In genomic region chr6:117956851-117957501, GRCm38 (mm10) we compare ENCODE assay signal across 12 mouse cellular contexts. TPM values are rescaled to one million over a fixed set of nuclear protein-coding genes. Genes with fewer than 3 reads are reported as not detected.
DNase-seq lines count a peak whose midpoint lies in the region; ATAC-seq and TF ChIP-seq lines count a peak whose summit lies in the region.
"Had no signal": no experiment of that assay in that cellular context is flagged by ENCODE, and none has a peak within 500 bp of the region (broad histone marks: within the 10 kb centered on the region; RNA-seq: fewer than 3 reads in every experiment).

No protein-coding gene starts in this region.

- DNase-seq in heart, postnatal 36 days = no peak
- no peak for DNase-seq in CH12.LX (ENCODE audit: extremely low read depth)
- peak; percentile 44 for DNase-seq in Muller cell, postnatal 12 days (ENCODE audit: inconsistent ontology term)

- 20% methylated on average over 14 of the region's 14 CpGs for WGBS in heart, embryonic 16.5 days
- 24% methylated on average over 14 of the region's 14 CpGs for WGBS in kidney, embryonic 16.5 days
- WGBS in neural tube, embryonic 15.5 days = 29% methylated on average over 14 of the region's 14 CpGs

- H3K9ac ChIP-seq in heart, embryonic 16.5 days (ENCODE audit: low read length) = no peak overlapping the region
- no peak overlapping the region for H3K9ac ChIP-seq in CH12.LX (ENCODE audit: insufficient read depth, low read depth)
- H3K9ac ChIP-seq in kidney, embryonic 16.5 days (replicated peaks; ENCODE audit: low read length) = no peak overlapping the region
- no peak overlapping the region for H3K9ac ChIP-seq in neural tube, embryonic 15.5 days (replicated peaks)

- no peak for TF ChIP-seq EP300 in CH12.LX (IDR thresholded peaks at IDR 0.05; ENCODE audit: low read length)

- TF ChIP-seq RAD21 in CH12.LX (IDR thresholded peaks at IDR 0.05; ENCODE audit: low read depth, low read length) = no peak

- no peaks in the 10 kb centered on the region for H3K4me1 ChIP-seq in heart, embryonic 16.5 days (ENCODE audit: control insufficient read depth, insufficient read depth, low read length)
- H3K4me1 ChIP-seq in CH12.LX (ENCODE audit: control insufficient read depth in 1 of 2, insufficient read depth in 2 of 2) = peaks cover 3 to 4% of the 10 kb centered on the region in 2 experiments; a peak in 2 of 4 replicates
- 0 out of 2 replicates have a peak, but pooled peaks cover 5% of the 10 kb centered on the region for H3K4me1 ChIP-seq in kidney, embryonic 16.5 days (ENCODE audit: insufficient read depth, low read length)
- peaks cover 6% of the 10 kb centered on the region; the same call in 1 of the 2 replicates for H3K4me1 ChIP-seq in neural tube, embryonic 15.5 days

- H3K4me2 ChIP-seq in heart, embryonic 16.5 days (ENCODE audit: low read depth, low read length) = peak overlapping the region; percentile 2; the same call in 1 of the 2 replicates
- peak overlapping the region; percentile 59; the same call in 1 of the 2 replicates for H3K4me2 ChIP-seq in CH12.LX (ENCODE audit: insufficient read depth, low read depth, poor library complexity, severe bottlenecking)
- no peak overlapping the region; the same call in 1 of the 2 replicates for H3K4me2 ChIP-seq in kidney, embryonic 16.5 days (replicated peaks; ENCODE audit: low read depth, low read length)
- no peak overlapping the region for H3K4me2 ChIP-seq in neural tube, embryonic 15.5 days

- peaks cover 3% of the 10 kb centered on the region for H3K9me3 ChIP-seq in heart, embryonic 16.5 days (replicated peaks; ENCODE audit: control insufficient read depth, low read length)
- H3K9me3 ChIP-seq in CH12.LX (replicated peaks; ENCODE audit: low read length) = peaks cover 2% of the 10 kb centered on the region
- H3K9me3 ChIP-seq in kidney, embryonic 16.5 days (ENCODE audit: low read length) = peaks cover 4% of the 10 kb centered on the region; the same call in 1 of the 2 replicates
- no peaks in the 10 kb centered on the region for H3K9me3 ChIP-seq in neural tube, embryonic 15.5 days (replicated peaks)

- intact Hi-C loops in heart, postnatal 36 days (cut with DNase I) = no loop called here

- H3K4me3 ChIP-seq in heart, embryonic 16.5 days (ENCODE audit: low read length) = no peak overlapping the region
- peak overlapping the region in 1 of 3 experiments; percentile 18 for H3K4me3 ChIP-seq in CH12.LX (replicated peaks in 1 of 3; ENCODE audit: low read depth in 2 of 3, low read length in 2 of 3, poor library complexity in 1 of 3)
- H3K4me3 ChIP-seq in kidney, embryonic 16.5 days (ENCODE audit: low read length) = no peak overlapping the region
- H3K4me3 ChIP-seq in neural tube, embryonic 15.5 days (replicated peaks) = no peak overlapping the region
- H3K4me3 ChIP-seq: erythroblast, embryonic 14.5 days had no signal

- H3K27ac ChIP-seq in heart, embryonic 16.5 days (ENCODE audit: low read length) = no peak overlapping the region
- H3K27ac ChIP-seq in CH12.LX (ENCODE audit: insufficient read depth, low read depth) = no peak overlapping the region
- H3K27ac ChIP-seq in kidney, embryonic 16.5 days (ENCODE audit: low read length) = peak overlapping the region; percentile 75
- H3K27ac ChIP-seq in neural tube, embryonic 15.5 days (replicated peaks) = no peak overlapping the region
- H3K27ac ChIP-seq: macrophage had no signal

- dilution Hi-C loops in CH12.LX (cut with MboI; ENCODE audit: extremely low pct_ligation_motif_present, extremely low pct_unique_long_range_greater_than_20kb, low sequenced_read_pairs) = no loop called here

- no peaks in the 10 kb centered on the region for H3K79me2 ChIP-seq in CH12.LX (replicated peaks; ENCODE audit: control insufficient read depth, extremely low read depth, insufficient read depth, poor library complexity, severe bottlenecking)

- H3K36me3 ChIP-seq in heart, embryonic 16.5 days (ENCODE audit: control insufficient read depth, insufficient read depth) = no peaks in the 10 kb centered on the region
- no peaks in the 10 kb centered on the region for H3K36me3 ChIP-seq in CH12.LX (replicated peaks in 1 of 2; ENCODE audit: control insufficient read depth in 1 of 2, insufficient read depth in 1 of 2, low read length in 1 of 2)
- no peaks in the 10 kb centered on the region for H3K36me3 ChIP-seq in kidney, embryonic 16.5 days (ENCODE audit: insufficient read depth, low read length)
- no peaks in the 10 kb centered on the region for H3K36me3 ChIP-seq in neural tube, embryonic 15.5 days

- no peak for ATAC-seq in heart, embryonic 16.5 days (replicated peaks; ENCODE audit: extremely low read depth, insufficient read depth, low FRiP score)
- peak; percentile 63 for ATAC-seq in kidney, embryonic 16.5 days (ENCODE audit: low FRiP score, low TSS enrichment)
- no peak for ATAC-seq in neural tube, embryonic 15.5 days (ENCODE audit: low FRiP score)
- ATAC-seq in erythroblast, adult 5-6 weeks (replicated peaks; ENCODE audit: low FRiP score, poor library complexity, severe bottlenecking) = no peak
- no peak for ATAC-seq in monocyte, adult 5-6 weeks (replicated peaks; ENCODE audit: insufficient number of reproducible peaks, low FRiP score, low TSS enrichment, poor library complexity, severe bottlenecking)

- in situ Hi-C loops in CH12.LX (cut with MboI; ENCODE audit: low pct_ligation_motif_present, low pct_unique_long_range_greater_than_20kb, low sequenced_read_pairs) = no loop called here

- no peak for TF ChIP-seq POLR2A in CH12.LX (IDR thresholded peaks at IDR 0.05; ENCODE audit: low read depth, low read length)

- peak in 1 of 2 experiments; percentile 5; a peak in 1 of 4 replicates for TF ChIP-seq CTCF in CH12.LX (conservative IDR thresholded peaks at IDR 0.05 in 1 of 2, IDR thresholded peaks at IDR 0.05 in 1 of 2; ENCODE audit: low read depth in 2 of 2, low read length in 2 of 2)

- no peaks in the 10 kb centered on the region for H3K27me3 ChIP-seq in heart, embryonic 16.5 days (ENCODE audit: control insufficient read depth, insufficient read depth, low read length)
- H3K27me3 ChIP-seq in CH12.LX (replicated peaks) = peaks cover 21% of the 10 kb centered on the region
- no peaks in the 10 kb centered on the region for H3K27me3 ChIP-seq in kidney, embryonic 16.5 days (ENCODE audit: insufficient read depth, low read length)
- no peaks in the 10 kb centered on the region for H3K27me3 ChIP-seq in neural tube, embryonic 15.5 days (replicated peaks)

TF ChIP-seq in CH12.LX, 34 proteins besides CTCF, POLR2A, EP300 and RAD21 (continues in another document):
- no peak for TF ChIP-seq NELFE (IDR thresholded peaks at IDR 0.05; ENCODE audit: low read depth, low read length)
- TF ChIP-seq HCFC1 (IDR thresholded peaks at IDR 0.05; ENCODE audit: low read depth, low read length) = no peak
- TF ChIP-seq MYC (IDR thresholded peaks at IDR 0.05; ENCODE audit: low read depth, low read length) = no peak
- no peak for TF ChIP-seq E2F4 (IDR thresholded peaks at IDR 0.05; ENCODE audit: insufficient replicate concordance, low read depth, low read length)
- TF ChIP-seq KAT2A (IDR thresholded peaks at IDR 0.05; ENCODE audit: insufficient replicate concordance, low read length) = no peak
- no peak for TF ChIP-seq ZKSCAN1 (IDR thresholded peaks at IDR 0.05; ENCODE audit: borderline replicate concordance, low read depth, low read length)
- no peak for TF ChIP-seq MAX (IDR thresholded peaks at IDR 0.05; ENCODE audit: low read length)
- TF ChIP-seq MAFK (IDR thresholded peaks at IDR 0.05; ENCODE audit: insufficient replicate concordance, low read length) = no peak
- no peak for TF ChIP-seq USF1 (IDR thresholded peaks at IDR 0.05; ENCODE audit: low read depth, low read length)
- no peak for TF ChIP-seq ZC3H11A (IDR thresholded peaks at IDR 0.05; ENCODE audit: low read depth, low read length)
- no peak for TF ChIP-seq PAX5 (IDR thresholded peaks at IDR 0.05; ENCODE audit: low read length)
- no peak for TF ChIP-seq JUN (IDR thresholded peaks at IDR 0.05; ENCODE audit: insufficient read depth, low read depth, low read length)

RNA-seq across cellular contexts. Expression of gene Fxyd4, which starts 19.5 kb away (rescaled TPM):
- 1.8 and 1.9 TPM in 2 replicates for polyA plus RNA-seq in heart, embryonic 16.5 days (2015; fragmentation: Nextera tagmentation; extraction: Ambion mirVana)
- total RNA-seq in heart, postnatal 36 days (2021) = not detected
- total RNA-seq in CH12.LX (2012; rRNA removed) = not detected in 2 replicates
- not detected in 2 replicates for total RNA-seq in CH12.LX (2014; rRNA removed)
- 0.55 TPM in 1 of 2 replicates, not detected in the other for polyA plus RNA-seq in CH12.LX (2012; ENCODE audit: insufficient read length, low read depth)
- polyA plus RNA-seq in kidney, embryonic 16.5 days (2015; fragmentation: Nextera tagmentation; extraction: Ambion mirVana) = 98.1 and 98.5 TPM in 2 replicates
- 3.0 and 3.6 TPM in 2 replicates for polyA plus RNA-seq in neural tube, embryonic 15.5 days (2015; fragmentation: Nextera tagmentation; extraction: Ambion mirVana)
- not detected in 2 replicates for total RNA-seq in erythroblast, adult 5-6 weeks (2015; ENCODE audit: low replicate concordance)
- not detected in 2 replicates for total RNA-seq in erythroblast, adult 5-6 weeks (2017; ENCODE audit: low replicate concordance)
- total RNA-seq in monocyte, adult 5-6 weeks (2017) = not detected in 3 replicates
- total RNA-seq: heart, adult 18-20 months had no signal
- polyA plus RNA-seq: erythroblast, embryonic 14.5 days; macrophage; testis, adult 2 months had no signal

RNA-seq across cellular contexts. Expression of gene Rasgef1a, which starts 54.3 kb away (rescaled TPM):
- polyA plus RNA-seq in heart, embryonic 16.5 days (2015; fragmentation: Nextera tagmentation; extraction: Ambion mirVana) = 0.71 and 0.72 TPM in 2 replicates
- under 1 TPM; 0.11 to 0.22 TPM for total RNA-seq in heart, postnatal 36 days (2021)
- total RNA-seq in CH12.LX (2012; rRNA removed) (0.13 TPM in 1 of 2 replicates, not detected in the other), CH12.LX (2014; rRNA removed) (not detected in 2 replicates)
- not detected in 2 replicates for polyA plus RNA-seq in CH12.LX (2012; ENCODE audit: insufficient read length, low read depth)
- polyA plus RNA-seq in kidney, embryonic 16.5 days (2015; fragmentation: Nextera tagmentation; extraction: Ambion mirVana) = 0.72 and 1.5 TPM in 2 replicates
- 3.3 and 4.3 TPM in 2 replicates for polyA plus RNA-seq in neural tube, embryonic 15.5 days (2015; fragmentation: Nextera tagmentation; extraction: Ambion mirVana)
- total RNA-seq in erythroblast, adult 5-6 weeks (2015; ENCODE audit: low replicate concordance) = not detected in 2 replicates
- 0.09 TPM in 1 of 2 replicates, not detected in the other for total RNA-seq in erythroblast, adult 5-6 weeks (2017; ENCODE audit: low replicate concordance)
- 1.0 to 4.4 TPM (median 1.7 TPM) in 3 replicates for total RNA-seq in monocyte, adult 5-6 weeks (2017)
- polyA plus RNA-seq: erythroblast, embryonic 14.5 days had no signal

RNA-seq across cellular contexts. Expression of gene Hnrnpf, which starts 56.9 kb away (rescaled TPM):
- 528 and 599 TPM in 2 replicates for polyA plus RNA-seq in heart, embryonic 16.5 days (2015; fragmentation: Nextera tagmentation; extraction: Ambion mirVana)
- total RNA-seq in heart, postnatal 36 days (2021) = 100 to 1,000 TPM; 190 to 198 TPM
- total RNA-seq in CH12.LX (2012; rRNA removed) (598 and 821 TPM in 2 replicates), CH12.LX (2014; rRNA removed) (1,196 and 1,374 TPM in 2 replicates)
- 790 and 847 TPM in 2 replicates for polyA plus RNA-seq in CH12.LX (2012; ENCODE audit: insufficient read length, low read depth)
- 793 and 842 TPM in 2 replicates for polyA plus RNA-seq in kidney, embryonic 16.5 days (2015; fragmentation: Nextera tagmentation; extraction: Ambion mirVana)
- 211 and 369 TPM in 2 replicates for polyA plus RNA-seq in neural tube, embryonic 15.5 days (2015; fragmentation: Nextera tagmentation; extraction: Ambion mirVana)
- total RNA-seq in erythroblast, adult 5-6 weeks (2015; ENCODE audit: low replicate concordance) = 169 and 187 TPM in 2 replicates
- 279 and 303 TPM in 2 replicates for total RNA-seq in erythroblast, adult 5-6 weeks (2017; ENCODE audit: low replicate concordance)
- total RNA-seq in monocyte, adult 5-6 weeks (2017) = 1,228 to 1,583 TPM (median 1,384 TPM) in 3 replicates

Comparison
In these comparisons a context has a peak if more than half of its experiments do, and no peak if none do; other contexts are left out.
1. H3K4me2 ChIP-seq: peak in heart, embryonic 16.5 days (single experiment) and CH12.LX (single experiment); none in kidney, embryonic 16.5 days (single experiment) and neural tube, embryonic 15.5 days (single experiment).